Mouse (Mus musculus) retina, postnatal 7 days (tissue): Measurements from ENCODE around the gene Lsamp.

Experiments used
- DNase-seq: peaks from one replicate; pipeline ENCODE4 v3.0.0-alpha.2; 2012; ENCODE audit warnings: low read depth, low spot score

Gene Lsamp

GRCm38 (mm10) chr16:41535806-41536205 lies 1551.6 kb downstream of the Lsamp start:
- DNase-seq = no peak

- no peak for DNase-seq
These were observed 1558.5 kb downstream of the Lsamp start for GRCm38 (mm10) chr16:41542641-41543040.

GRCm38 (mm10) chr16:41551164-41551563 lies 1567.0 kb downstream of the Lsamp start:
- no peak for DNase-seq

GRCm38 (mm10) chr16:41551851-41552262 lies 1567.7 kb downstream of the Lsamp start:
- DNase-seq = no peak

GRCm38 (mm10) chr16:41557104-41557503 lies 1572.9 kb downstream of the Lsamp start:
- no peak for DNase-seq

- DNase-seq = no peak
These were observed 1581.1 kb downstream of the Lsamp start for GRCm38 (mm10) chr16:41565233-41565632.

GRCm38 (mm10) chr16:41588675-41589301 lies 1604.6 kb downstream of the Lsamp start:
- DNase-seq = no peak

- no peak for DNase-seq
These were observed 1628.1 kb downstream of the Lsamp start for GRCm38 (mm10) chr16:41612229-41612628.

- no peak for DNase-seq
These were observed 1639.7 kb downstream of the Lsamp start for GRCm38 (mm10) chr16:41623871-41624270.

GRCm38 (mm10) chr16:41633898-41634297 lies 1649.7 kb downstream of the Lsamp start:
- no peak for DNase-seq

GRCm38 (mm10) chr16:41640876-41641275 lies 1656.7 kb downstream of the Lsamp start:
- DNase-seq = no peak

- DNase-seq = no peak
These were observed 1669.1 kb downstream of the Lsamp start for GRCm38 (mm10) chr16:41653261-41653660.

GRCm38 (mm10) chr16:41674316-41675038 lies 1690.3 kb downstream of the Lsamp start:
- DNase-seq = no peak

GRCm38 (mm10) chr16:41675774-41676173 lies 1691.6 kb downstream of the Lsamp start:
- DNase-seq = no peak

GRCm38 (mm10) chr16:41692435-41692834 lies 1708.3 kb downstream of the Lsamp start:
- no peak for DNase-seq

GRCm38 (mm10) chr16:41701790-41702428 lies 1717.7 kb downstream of the Lsamp start:
- DNase-seq = no peak

GRCm38 (mm10) chr16:41728900-41729585 lies 1744.9 kb downstream of the Lsamp start:
- DNase-seq = peak; percentile 11

GRCm38 (mm10) chr16:41729911-41730310 lies 1745.8 kb downstream of the Lsamp start:
- DNase-seq = no peak

GRCm38 (mm10) chr16:41745037-41745436 lies 1760.9 kb downstream of the Lsamp start:
- DNase-seq = no peak

- DNase-seq = no peak
These were observed 1762.2 kb downstream of the Lsamp start for GRCm38 (mm10) chr16:41746235-41746911.

GRCm38 (mm10) chr16:41747874-41748273 lies 1763.7 kb downstream of the Lsamp start:
- DNase-seq = no peak

GRCm38 (mm10) chr16:41748759-41749158 lies 1764.6 kb downstream of the Lsamp start:
- no peak for DNase-seq
